Mouse (Mus musculus): ENCODE measurements at regions not wholly inside any gene's neighbourhood (a gene's known extent, or its start where the extent isn't known, plus 50 kb on each side); places are given as distances from the start of the nearest gene placed in this dataset.

DNA sequence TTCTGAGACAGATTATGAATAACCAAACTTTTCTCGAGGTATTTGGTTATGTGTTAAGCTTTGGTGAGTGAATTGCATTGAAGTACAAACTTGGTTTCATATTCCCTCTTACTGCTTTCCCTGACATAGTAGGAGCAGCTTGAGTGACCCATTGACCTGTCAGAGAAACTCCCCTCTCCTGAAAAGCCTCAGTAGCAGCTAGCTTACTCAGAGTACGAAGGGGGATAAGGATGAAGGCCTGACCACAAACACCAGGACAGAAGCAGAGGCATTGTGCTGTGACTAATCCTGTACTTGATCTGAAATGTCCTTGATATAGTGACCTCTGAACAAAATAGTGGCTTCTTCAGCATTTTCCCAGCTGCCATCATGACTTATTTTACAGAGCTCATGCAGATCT is 1070.4 kb downstream of the Pcdh9 start:
- Histone ChIP-seq H3K4me3 (ENCODE audit: control insufficient read depth in 1 of 2, insufficient read depth in 1 of 2, low read depth in 2 of 2, low read length in 2 of 2) (no peak overlapping the region), H3K9ac (ENCODE audit: control insufficient read depth, low read depth, low read length, poor library complexity, severe bottlenecking) (no peak overlapping the region), H3K36me3 (ENCODE audit: control insufficient read depth in 1 of 2, insufficient read depth in 2 of 2, low read length in 2 of 2) (no peaks in the 10 kb centered on the region), H3K79me2 (ENCODE audit: control insufficient read depth, insufficient read depth, low read length, poor library complexity) (no peaks in the 10 kb centered on the region), H3K4me1 (ENCODE audit: control insufficient read depth in 1 of 2, insufficient read depth in 2 of 2, low read length in 2 of 2) (no peaks in the 10 kb centered on the region), H3K27me3 (ENCODE audit: control insufficient read depth in 1 of 2, insufficient read depth in 2 of 2, low read length in 2 of 2) (no peaks in the 10 kb centered on the region), H3K9me3 (replicated peaks; ENCODE audit: insufficient read depth, low read length) (no peaks in the 10 kb centered on the region), H3K27ac (ENCODE audit: control insufficient read depth, low read depth, low read length) (no peak overlapping the region)
- DNase-seq (ENCODE audit: low read depth, low spot score): no peak
- no peak for TF ChIP-seq SMC3 (IDR thresholded peaks at IDR 0.05; ENCODE audit: low read depth, low read length)
- no peak for TF ChIP-seq CHD2 (IDR thresholded peaks at IDR 0.05; ENCODE audit: low read length)
- TF ChIP-seq CHD1 (IDR thresholded peaks at IDR 0.05; ENCODE audit: low read depth, low read length): no peak
- no peak for TF ChIP-seq TBP (IDR thresholded peaks at IDR 0.05; ENCODE audit: low read depth, low read length)
- no peak for TF ChIP-seq MYB (IDR thresholded peaks at IDR 0.05; ENCODE audit: low read depth, low read length)
- TF ChIP-seq POLR2AphosphoS5 (IDR thresholded peaks at IDR 0.05; ENCODE audit: borderline replicate concordance, low read depth, low read length): no peak
- no peak for TF ChIP-seq USF2 (IDR thresholded peaks at IDR 0.05; ENCODE audit: borderline replicate concordance in 1 of 2, insufficient read depth in 1 of 2, low read depth in 1 of 2, low read length in 2 of 2)
- TF ChIP-seq ZMIZ1 (IDR thresholded peaks at IDR 0.05; ENCODE audit: low read depth, low read length): no peak
- no peak for TF ChIP-seq CTCF (IDR thresholded peaks at IDR 0.05 in 2 of 3, conservative IDR thresholded peaks at IDR 0.05 in 1 of 3; ENCODE audit: control insufficient read depth in 1 of 3, insufficient read depth in 1 of 3, low read depth in 2 of 3, low read length in 3 of 3, poor library complexity in 1 of 3, severe bottlenecking in 1 of 3)
- no peak for TF ChIP-seq ZC3H11A (IDR thresholded peaks at IDR 0.05; ENCODE audit: low read depth, low read length)
- TF ChIP-seq NELFE (IDR thresholded peaks at IDR 0.05; ENCODE audit: low read depth, low read length): no peak
- no peak for TF ChIP-seq TAL1 (IDR thresholded peaks at IDR 0.05; ENCODE audit: low read length)
- no peak for TF ChIP-seq EP300 (IDR thresholded peaks at IDR 0.05; ENCODE audit: low read depth in 1 of 2, low read length in 2 of 2)
- no peak for TF ChIP-seq MYC (IDR thresholded peaks at IDR 0.05; ENCODE audit: low read depth, low read length)
- TF ChIP-seq SIN3A (IDR thresholded peaks at IDR 0.05; ENCODE audit: low read length): no peak

Measured in MEL (cell line).